Mouse (Mus musculus) intestine, embryonic 14.5 days (tissue): ENCODE data around the gene 0610030E20Rik. TPM values are rescaled to one million over a fixed set of nuclear protein-coding genes. Genes with fewer than 3 reads are reported as not detected.
A peak's percentile ranks its signal among the peaks of the same experiment; 100 is the strongest.

Source experiments
- ATAC-seq: fragments of 200-750 bp; cut with Nextera tagmentation; replicated peaks from 2 replicates; pipeline ENCODE4 v1.8.0; 2017; ENCODE audit warnings: low read depth, moderate number of reproducible peaks, moderate TSS enrichment, moderate library complexity; ENCODE audit not compliant: low FRiP score, low TSS enrichment
- DNase-seq: peaks from one replicate; pipeline ENCODE4 v3.0.0-alpha.2; 2018; ENCODE audit warnings: low spot score
- H3K27ac ChIP-seq: fragments of 300-500 bp; sonication (generic); 2 replicates; pipeline ENCODE4 v1.5.1; 2014; ENCODE audit warnings: low read depth, mild to moderate bottlenecking, control low read depth
- H3K27me3 ChIP-seq: fragments of 300-500 bp; sonication (generic); replicated peaks from 2 replicates; pipeline ENCODE4 v1.6.1; 2014; ENCODE audit warnings: low read length, control low read depth; ENCODE audit not compliant: control insufficient read depth, insufficient read depth
- H3K36me3 ChIP-seq: fragments of 300-500 bp; sonication (generic); 2 replicates; pipeline ENCODE4 v1.6.1; 2014; ENCODE audit warnings: low read length, control low read depth; ENCODE audit not compliant: control insufficient read depth, insufficient read depth
- H3K4me1 ChIP-seq: fragments of 300-500 bp; sonication (generic); replicated peaks from 2 replicates; pipeline ENCODE4 v1.6.1; 2014; ENCODE audit warnings: low read length, control low read depth, mixed read lengths; ENCODE audit not compliant: control insufficient read depth, insufficient read depth
- H3K4me2 ChIP-seq: fragments of 300-500 bp; sonication (generic); 2 replicates; pipeline ENCODE4 v1.6.1; 2014; ENCODE audit warnings: low read length
- H3K4me3 ChIP-seq: fragments of 300-500 bp; sonication (generic); 2 replicates; pipeline ENCODE4 v1.5.1; 2014; ENCODE audit warnings: low read depth, low read length, control low read depth, mixed read lengths
- H3K9ac ChIP-seq: fragments of 300-500 bp; sonication (generic); 2 replicates; pipeline ENCODE4 v1.6.1; 2014; ENCODE audit warnings: mild to moderate bottlenecking, low read length
- H3K9me3 ChIP-seq: fragments of 300-500 bp; sonication (generic); 2 replicates; pipeline ENCODE4 v1.6.1; 2016; ENCODE audit warnings: low read length, control low read depth; ENCODE audit not compliant: control insufficient read depth
- WGBS: fragments of 180-500 bp; shearing (Covaris S2); extraction: QIAGEN DNeasy Blood & Tissue Kit; methylation state at CpG from one replicate; pipeline ENCODE4 v1.1.7; 2014; 5-methylcytosine and 5-hydroxymethylcytosine counted together
- polyA plus RNA-seq: library from polyadenylated mRNA; unstranded; fragments of >200 nt; fragmentation: Nextera tagmentation; extraction: Ambion mirVana; gene quantifications from 2 replicates; pipeline ENCODE4 v1.2.1, GENCODE M21; 2014

0610030E20Rik gene
- polyA plus RNA-seq, 1 experiment from 2014 or later, result 25.0 TPM

DNA sequence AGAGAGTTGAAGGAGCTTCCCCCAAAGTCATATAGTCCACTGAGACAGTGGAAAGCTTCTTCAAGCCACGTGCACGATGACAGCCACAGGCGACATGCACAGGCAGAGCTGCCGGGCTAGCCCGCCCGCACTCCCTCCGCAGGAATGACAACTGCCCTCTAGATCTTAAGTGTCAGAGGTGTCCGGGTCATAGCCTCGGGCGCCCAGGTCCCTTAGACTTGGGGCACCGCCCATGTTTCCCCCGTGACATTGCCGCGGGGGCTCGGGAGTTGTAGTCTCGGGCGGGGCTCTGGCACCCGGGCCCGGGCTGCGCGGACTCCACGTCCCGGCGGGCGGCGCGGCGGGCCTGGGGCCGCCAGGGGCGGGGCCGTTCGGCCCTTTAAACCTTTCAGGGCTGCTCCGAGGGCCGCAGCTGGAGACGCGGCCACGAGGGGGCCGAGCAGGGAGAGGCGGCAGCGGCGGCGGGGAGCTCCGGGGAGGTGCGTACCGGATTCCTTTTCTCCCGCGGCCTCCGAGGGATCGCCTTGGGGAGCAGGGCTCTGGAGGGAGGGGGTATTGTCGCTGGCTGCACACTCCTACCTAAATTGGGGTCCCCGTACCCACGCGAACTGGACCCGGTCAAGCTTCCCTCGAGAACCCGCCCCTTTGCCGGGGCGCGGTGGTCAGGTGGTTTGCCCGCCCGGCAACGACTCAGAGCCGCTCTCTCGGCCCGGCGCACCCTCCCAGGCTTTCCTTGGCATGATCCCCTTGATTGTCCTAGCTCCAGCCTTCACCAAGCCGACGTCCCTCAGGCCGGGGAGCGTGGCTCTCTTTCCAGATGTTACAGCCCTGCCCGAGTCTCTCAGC lies 8.2 kb downstream of the 0610030E20Rik start, which contains the start of gene Tmem150a:
Tmem150a (plus strand) TSS at position 382 of the 846 bp plus-strand sequence.
- under 1% methylated on average over 63 of the region's 71 CpGs for WGBS
- Histone ChIP-seq H3K9me3 (no peaks in the 10 kb centered on the region), H3K27me3 (no peaks in the 10 kb centered on the region), H3K9ac (peak within 1 kb of the TSS; percentile 57), H3K4me3 (peak within 1 kb of the TSS; percentile 57), H3K36me3 (peaks cover 36% of the 10 kb centered on the region), H3K4me2 (peak within 1 kb of the TSS; percentile 94), H3K27ac (no peak within 1 kb of the TSS), H3K4me1 (peaks cover 20% of the 10 kb centered on the region)
- ATAC-seq (peak; percentile 91), DNase-seq (peak; percentile 85)

- WGBS, result 36% methylated on average over 8 of the region's 8 CpGs
- H3K4me2 ChIP-seq, result peak overlapping the region; percentile 94
- peak overlapping the region; percentile 57 for H3K4me3 ChIP-seq
- H3K27ac ChIP-seq, result no peak overlapping the region
- peaks cover 28% of the 10 kb centered on the region for H3K36me3 ChIP-seq
- ATAC-seq (no peak), DNase-seq (no peak)
- H3K4me1 ChIP-seq, result peaks cover 27% of the 10 kb centered on the region
- H3K27me3 ChIP-seq, result no peaks in the 10 kb centered on the region
- H3K9me3 ChIP-seq, result no peaks in the 10 kb centered on the region
- peak overlapping the region; percentile 57 for H3K9ac ChIP-seq
Observed at GRCm38 (mm10) chr6:72356001-72356532, 8.9 kb downstream of the 0610030E20Rik start.

- H3K9me3 ChIP-seq, result no peaks in the 10 kb centered on the region
- 59% methylated on average over 5 of the region's 5 CpGs for WGBS
- H3K4me2 ChIP-seq, result no peak overlapping the region
- H3K4me3 ChIP-seq, result no peak overlapping the region
- ATAC-seq (no peak), DNase-seq (no peak)
- no peak overlapping the region for H3K27ac ChIP-seq
- no peaks in the 10 kb centered on the region for H3K27me3 ChIP-seq
- H3K36me3 ChIP-seq, result peaks cover 26% of the 10 kb centered on the region
- H3K4me1 ChIP-seq, result peaks cover 31% of the 10 kb centered on the region
- no peak overlapping the region for H3K9ac ChIP-seq
Observed at GRCm38 (mm10) chr6:72357164-72358079, 10.3 kb downstream of the 0610030E20Rik start.

DNA sequence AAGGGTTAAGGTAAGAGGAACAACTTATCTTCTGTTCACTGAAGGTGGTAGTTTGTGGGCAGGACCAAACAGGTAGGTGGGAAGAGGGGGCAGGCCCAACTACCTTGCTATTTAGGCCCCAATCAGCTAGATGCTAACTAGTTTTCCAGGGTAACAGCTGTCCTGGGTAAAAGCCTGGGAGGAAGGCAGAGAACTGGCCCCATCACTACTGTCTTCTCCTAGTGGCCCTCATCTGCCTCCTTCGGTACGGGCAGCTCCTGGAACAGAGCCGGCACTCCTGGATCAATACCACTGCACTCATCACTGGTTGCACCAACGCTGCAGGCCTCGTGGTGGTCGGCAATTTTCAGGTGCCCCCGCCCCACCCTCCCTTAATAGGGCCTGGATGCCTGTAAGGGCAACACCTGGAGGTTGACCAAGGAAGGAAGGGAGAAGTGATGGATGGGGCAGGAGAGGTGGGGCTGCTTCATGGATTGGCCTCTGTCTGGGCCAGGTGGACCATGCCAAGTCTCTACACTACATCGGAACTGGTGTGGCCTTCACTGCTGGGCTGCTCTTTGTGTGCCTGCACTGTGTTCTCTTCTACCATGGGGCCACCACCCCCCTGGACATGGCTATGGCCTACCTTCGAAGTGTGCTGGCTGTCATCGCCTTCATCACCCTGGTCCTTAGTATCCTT lies 11.1 kb downstream of the 0610030E20Rik start:
- H3K9me3 ChIP-seq, result no peaks in the 10 kb centered on the region
- H3K36me3 ChIP-seq, result peaks cover 26% of the 10 kb centered on the region
- ATAC-seq (no peak), DNase-seq (no peak)
- no peak overlapping the region for H3K27ac ChIP-seq
- peaks cover 27% of the 10 kb centered on the region for H3K4me1 ChIP-seq
- H3K27me3 ChIP-seq, result no peaks in the 10 kb centered on the region
- WGBS, result 88% methylated on average over 10 of the region's 10 CpGs
- no peak overlapping the region for H3K9ac ChIP-seq
- H3K4me3 ChIP-seq, result no peak overlapping the region
- no peak overlapping the region for H3K4me2 ChIP-seq

DNA sequence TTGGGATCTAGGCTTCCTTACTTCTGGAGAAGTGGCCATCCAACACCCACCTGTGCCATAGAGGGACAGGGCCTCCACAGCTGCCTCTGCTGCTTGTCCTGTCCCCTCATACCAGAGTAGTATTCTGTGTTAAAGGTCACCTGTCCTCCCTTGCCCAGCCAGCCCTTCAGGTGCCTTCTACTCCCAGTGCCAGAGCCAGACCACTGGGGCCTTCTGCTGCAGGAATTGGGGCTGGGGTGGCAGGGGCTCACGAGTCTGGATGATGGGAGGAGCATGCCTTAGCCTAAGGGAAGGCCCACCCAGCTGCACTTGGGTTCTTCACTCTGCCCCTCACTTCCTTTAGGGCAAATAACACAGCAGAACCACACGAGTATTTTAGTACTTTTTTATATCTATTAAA lies 12.2 kb downstream of the 0610030E20Rik start:
- no peaks in the 10 kb centered on the region for H3K9me3 ChIP-seq
- ATAC-seq, result no peak
- peaks cover 26% of the 10 kb centered on the region for H3K36me3 ChIP-seq
- H3K27me3 ChIP-seq, result no peaks in the 10 kb centered on the region
- H3K9ac ChIP-seq, result no peak overlapping the region
- DNase-seq, result no peak
- H3K4me3 ChIP-seq, result no peak overlapping the region
- H3K27ac ChIP-seq, result no peak overlapping the region
- no peak overlapping the region for H3K4me2 ChIP-seq
- peaks cover 27% of the 10 kb centered on the region for H3K4me1 ChIP-seq
- 64% methylated on average over 2 of the region's 2 CpGs for whole genome bisulfite sequencing

DNA sequence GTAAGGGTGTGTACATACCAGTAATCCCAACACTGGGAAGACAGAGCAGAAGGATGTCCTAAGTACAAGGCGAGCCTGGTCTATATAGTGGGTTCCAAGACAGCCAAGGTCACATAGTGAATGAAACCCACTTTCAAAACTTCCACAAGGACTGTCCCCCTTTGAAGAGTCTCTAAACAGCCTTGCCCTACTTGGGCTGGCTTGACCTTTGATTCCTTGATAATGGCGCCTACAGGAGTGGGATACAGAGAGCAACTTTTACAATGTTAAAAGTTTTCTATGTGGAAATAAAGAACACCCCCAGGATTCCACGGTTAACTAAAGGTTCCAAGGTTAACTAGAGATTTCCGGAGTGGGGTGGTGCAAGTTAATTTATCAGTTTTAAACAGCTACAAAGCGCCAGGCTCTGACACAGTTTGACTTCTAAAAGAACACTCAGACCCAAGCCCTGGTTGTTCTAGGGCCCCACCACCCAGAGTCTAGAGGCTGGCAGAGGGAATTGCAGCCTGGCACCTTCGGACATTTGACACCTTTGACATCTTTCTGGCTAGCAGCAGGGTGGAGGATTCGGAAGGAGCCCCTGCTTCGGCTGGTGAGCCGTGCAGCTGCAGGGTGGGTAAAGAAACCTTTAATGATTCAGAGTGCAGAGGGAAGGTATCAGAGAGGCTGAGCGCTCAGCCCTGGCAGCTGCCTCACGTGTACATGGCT lies 12.9 kb downstream of the 0610030E20Rik start:
- ATAC-seq, result no peak
- 71% methylated on average over 11 of the region's 11 CpGs for WGBS
- Histone ChIP-seq H3K4me2 (no peak overlapping the region), H3K9ac (no peak overlapping the region), H3K36me3 (peaks cover 26% of the 10 kb centered on the region), H3K27ac (no peak overlapping the region), H3K4me1 (peaks cover 23% of the 10 kb centered on the region), H3K4me3 (no peak overlapping the region), H3K9me3 (no peaks in the 10 kb centered on the region), H3K27me3 (no peaks in the 10 kb centered on the region)
- DNase-seq, result no peak

DNA sequence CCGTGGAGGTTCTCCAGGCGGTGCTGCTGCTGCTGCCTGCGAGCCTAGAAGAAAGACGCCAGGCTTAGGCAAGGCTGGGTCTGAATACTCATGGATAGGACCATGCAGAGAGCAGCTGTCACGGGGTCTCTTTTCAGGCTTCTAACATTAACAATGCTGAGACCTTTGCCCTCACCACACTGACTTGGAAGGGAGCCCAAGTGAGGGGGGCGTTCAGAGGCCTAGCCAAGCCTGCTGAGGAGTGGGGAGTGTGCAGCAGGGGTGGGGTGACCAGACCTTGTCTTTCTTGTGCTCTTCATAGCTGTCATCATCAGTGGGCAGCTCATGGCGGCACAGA lies 13.4 kb downstream of the 0610030E20Rik start:
- ATAC-seq, result no peak
- WGBS, result 48% methylated on average over 7 of the region's 7 CpGs

More for the DNA sequence above, 13.4 kb downstream of the 0610030E20Rik start:
- Histone ChIP-seq H3K4me1 (peaks cover 23% of the 10 kb centered on the region), H3K27ac (no peak overlapping the region), H3K4me3 (no peak overlapping the region), H3K27me3 (no peaks in the 10 kb centered on the region), H3K36me3 (peaks cover 26% of the 10 kb centered on the region), H3K9ac (no peak overlapping the region), H3K9me3 (no peaks in the 10 kb centered on the region), H3K4me2 (0 out of 2 replicates have a peak overlapping the region, but pooled peaks have one; percentile 72)
- no peak for DNase-seq
